Mouse (Mus musculus): ENCODE measurements around the gene Cryab. TPM values are rescaled to one million over a fixed set of nuclear protein-coding genes. Genes with fewer than 3 reads are reported as not detected.

Cryab gene
- polyA plus RNA-seq (2016; fragmentation: Nextera tagmentation; extraction: Ambion mirVana): 6.6 and 7.5 TPM in 2 replicates

- DNase-seq (ENCODE audit: low spot score): no peak
- peaks cover 14% of the 10 kb centered on the region for H3K4me1 ChIP-seq (replicated peaks)
- peak within 1 kb of the TSS; percentile 56; the same call in 1 of the 2 replicates for H3K27ac ChIP-seq
- peaks cover 39% of the 10 kb centered on the region for H3K27me3 ChIP-seq (ENCODE audit: insufficient read depth, poor library complexity, severe bottlenecking)
- no peaks in the 10 kb centered on the region for H3K9me3 ChIP-seq
- H3K4me3 ChIP-seq: no peak within 1 kb of the TSS
- H3K36me3 ChIP-seq: no peaks in the 10 kb centered on the region
- WGBS: 73% methylated on average over 22 of the region's 22 CpGs
Observed at GRCm38 (mm10) chr9:50751323-50751722, at the start of gene Cryab. Cryab (plus strand) TSS chr9:50751325.

- WGBS: 45% methylated on average over 6 of the region's 6 CpGs
- Histone ChIP-seq H3K4me3 (no peak overlapping the region), H3K27me3 (ENCODE audit: insufficient read depth, poor library complexity, severe bottlenecking) (peaks cover 24% of the 10 kb centered on the region), H3K9me3 (no peaks in the 10 kb centered on the region), H3K36me3 (peaks cover 30% of the 10 kb centered on the region), H3K27ac (no peak overlapping the region), H3K4me1 (replicated peaks) (0 out of 2 replicates have a peak, but pooled peaks cover 3% of the 10 kb centered on the region)
- DNase-seq (ENCODE audit: low spot score): no peak
Observed at GRCm38 (mm10) chr9:50704907-50705306, 46.2 kb upstream of the Cryab start.

GRCm38 (mm10) chr9:50709108-50709507, 42.0 kb upstream of the Cryab start:
- no peak overlapping the region for H3K4me3 ChIP-seq
- no peaks in the 10 kb centered on the region for H3K9me3 ChIP-seq
- DNase-seq (ENCODE audit: low spot score): peak; percentile 48
- 0 out of 2 replicates have a peak, but pooled peaks cover 3% of the 10 kb centered on the region for H3K4me1 ChIP-seq (replicated peaks)
- H3K36me3 ChIP-seq: peaks cover 19% of the 10 kb centered on the region
- H3K27ac ChIP-seq: no peak overlapping the region
- 38% methylated on average over 2 of the region's 2 CpGs for WGBS
- no peaks in the 10 kb centered on the region for H3K27me3 ChIP-seq (ENCODE audit: insufficient read depth, poor library complexity, severe bottlenecking)

GRCm38 (mm10) chr9:50711337-50711736, 39.8 kb upstream of the Cryab start:
- 89% methylated on average over 4 of the region's 4 CpGs for WGBS
- no peak overlapping the region for H3K4me3 ChIP-seq

GRCm38 (mm10) chr9:50714188-50714587, 36.9 kb upstream of the Cryab start:
- H3K4me3 ChIP-seq: no peak overlapping the region

More at GRCm38 (mm10) chr9:50711337-50711736, 39.8 kb upstream of the Cryab start:
- H3K36me3 ChIP-seq: peaks cover 13% of the 10 kb centered on the region
- no peaks in the 10 kb centered on the region for H3K9me3 ChIP-seq
- H3K27ac ChIP-seq: no peak overlapping the region
- DNase-seq (ENCODE audit: low spot score): no peak
- no peaks in the 10 kb centered on the region for H3K27me3 ChIP-seq (ENCODE audit: insufficient read depth, poor library complexity, severe bottlenecking)
- H3K4me1 ChIP-seq (replicated peaks): no peaks in the 10 kb centered on the region

GRCm38 (mm10) chr9:50718878-50719277, 32.2 kb upstream of the Cryab start:
- DNase-seq (ENCODE audit: low spot score): no peak
- no peak overlapping the region for H3K4me3 ChIP-seq
- peaks cover 23% of the 10 kb centered on the region for H3K4me1 ChIP-seq (replicated peaks)
- 0 out of 2 replicates have a peak, but pooled peaks cover 4% of the 10 kb centered on the region for H3K36me3 ChIP-seq
- no peak overlapping the region for H3K27ac ChIP-seq
- no peaks in the 10 kb centered on the region for H3K9me3 ChIP-seq
- H3K27me3 ChIP-seq (ENCODE audit: insufficient read depth, poor library complexity, severe bottlenecking): no peaks in the 10 kb centered on the region
- 82% methylated on average over 4 of the region's 4 CpGs for WGBS

More at GRCm38 (mm10) chr9:50714188-50714587, 36.9 kb upstream of the Cryab start:
- H3K27ac ChIP-seq: no peak overlapping the region
- no peaks in the 10 kb centered on the region for H3K27me3 ChIP-seq (ENCODE audit: insufficient read depth, poor library complexity, severe bottlenecking)
- no peak for DNase-seq (ENCODE audit: low spot score)
- 59% methylated on average over 4 of the region's 4 CpGs for WGBS
- H3K36me3 ChIP-seq: peaks cover 13% of the 10 kb centered on the region
- H3K9me3 ChIP-seq: no peaks in the 10 kb centered on the region
- H3K4me1 ChIP-seq (replicated peaks): no peaks in the 10 kb centered on the region

GRCm38 (mm10) chr9:50721061-50721460, 30.1 kb upstream of the Cryab start:
- 0 out of 2 replicates have a peak, but pooled peaks cover 2% of the 10 kb centered on the region for H3K27me3 ChIP-seq (ENCODE audit: insufficient read depth, poor library complexity, severe bottlenecking)
- no peaks in the 10 kb centered on the region for H3K9me3 ChIP-seq
- no peak overlapping the region for H3K4me3 ChIP-seq
- peak; percentile 39 for DNase-seq (ENCODE audit: low spot score)
- 35% methylated on average over 12 of the region's 12 CpGs for WGBS
- peak overlapping the region; percentile 14; the same call in 1 of the 2 replicates for H3K27ac ChIP-seq
- H3K4me1 ChIP-seq (replicated peaks): peaks cover 40% of the 10 kb centered on the region
- H3K36me3 ChIP-seq: 0 out of 2 replicates have a peak, but pooled peaks cover 4% of the 10 kb centered on the region

- Histone ChIP-seq H3K27ac (no peak overlapping the region), H3K4me3 (no peak overlapping the region), H3K27me3 (ENCODE audit: insufficient read depth, poor library complexity, severe bottlenecking) (0 out of 2 replicates have a peak, but pooled peaks cover 2% of the 10 kb centered on the region), H3K4me1 (replicated peaks) (peaks cover 54% of the 10 kb centered on the region), H3K36me3 (0 out of 2 replicates have a peak, but pooled peaks cover 4% of the 10 kb centered on the region), H3K9me3 (no peaks in the 10 kb centered on the region)
- DNase-seq (ENCODE audit: low spot score): no peak
- 47% methylated on average over 8 of the region's 8 CpGs for WGBS
Observed at GRCm38 (mm10) chr9:50722451-50722911, 28.6 kb upstream of the Cryab start.

- no peak overlapping the region for H3K4me3 ChIP-seq
- H3K27me3 ChIP-seq (ENCODE audit: insufficient read depth, poor library complexity, severe bottlenecking): 0 out of 2 replicates have a peak, but pooled peaks cover 2% of the 10 kb centered on the region
- H3K36me3 ChIP-seq: 0 out of 2 replicates have a peak, but pooled peaks cover 4% of the 10 kb centered on the region
- peaks cover 64% of the 10 kb centered on the region for H3K4me1 ChIP-seq (replicated peaks)
- 85% methylated on average over 7 of the region's 7 CpGs for WGBS
- H3K27ac ChIP-seq: no peak overlapping the region
- H3K9me3 ChIP-seq: no peaks in the 10 kb centered on the region
- no peak for DNase-seq (ENCODE audit: low spot score)
Observed at GRCm38 (mm10) chr9:50723406-50723805, 27.7 kb upstream of the Cryab start.

GRCm38 (mm10) chr9:50724147-50724546, 27.0 kb upstream of the Cryab start:
- H3K27ac ChIP-seq: 0 out of 2 replicates have a peak overlapping the region, but pooled peaks have one; percentile 9
- WGBS: 86% methylated on average over 2 of the region's 2 CpGs
- H3K4me3 ChIP-seq: 0 out of 2 replicates have a peak overlapping the region, but pooled peaks have one; percentile 13
- peaks cover 70% of the 10 kb centered on the region for H3K4me1 ChIP-seq (replicated peaks)
- 0 out of 2 replicates have a peak, but pooled peaks cover 4% of the 10 kb centered on the region for H3K36me3 ChIP-seq
- H3K9me3 ChIP-seq: no peaks in the 10 kb centered on the region
- no peak for DNase-seq (ENCODE audit: low spot score)
- H3K27me3 ChIP-seq (ENCODE audit: insufficient read depth, poor library complexity, severe bottlenecking): peaks cover 8% of the 10 kb centered on the region; the same call in 1 of the 2 replicates

- Histone ChIP-seq H3K9me3 (no peaks in the 10 kb centered on the region), H3K27me3 (ENCODE audit: insufficient read depth, poor library complexity, severe bottlenecking) (peaks cover 14% of the 10 kb centered on the region), H3K27ac (peak overlapping the region; percentile 9; the same call in 1 of the 2 replicates), H3K4me3 (0 out of 2 replicates have a peak overlapping the region, but pooled peaks have one; percentile 13), H3K4me1 (replicated peaks) (peaks cover 74% of the 10 kb centered on the region), H3K36me3 (no peaks in the 10 kb centered on the region)
- 67% methylated on average over 3 of the region's 3 CpGs for WGBS
- DNase-seq (ENCODE audit: low spot score): no peak
Observed at GRCm38 (mm10) chr9:50724661-50725330, 26.3 kb upstream of the Cryab start.

- Histone ChIP-seq H3K27me3 (ENCODE audit: insufficient read depth, poor library complexity, severe bottlenecking) (peaks cover 21% of the 10 kb centered on the region), H3K36me3 (no peaks in the 10 kb centered on the region), H3K4me3 (peak overlapping the region; percentile 71), H3K27ac (peak overlapping the region; percentile 93), H3K4me1 (replicated peaks) (peaks cover 74% of the 10 kb centered on the region), H3K9me3 (no peaks in the 10 kb centered on the region)
- 39% methylated on average over 8 of the region's 8 CpGs for WGBS
- peak; percentile 51 for DNase-seq (ENCODE audit: low spot score)
Observed at GRCm38 (mm10) chr9:50725921-50726590, 25.1 kb upstream of the Cryab start.
